Mouse (Mus musculus) hindbrain, embryonic 10.5 days (tissue): ENCODE measurements around the gene Alox12b. TPM values are rescaled to one million over a fixed set of nuclear protein-coding genes. Genes with fewer than 3 reads are reported as not detected.

Source experiments
- DNase-seq: peaks from one replicate; pipeline ENCODE4 v3.0.0-alpha.2; 2017; ENCODE audit warnings: low spot score
- H3K27ac ChIP-seq: fragments of 300-500 bp; sonication (generic); 2 replicates; pipeline ENCODE4 v1.5.1; 2016; ENCODE audit warnings: mild to moderate bottlenecking, moderate library complexity
- H3K27me3 ChIP-seq: fragments of 300-500 bp; sonication (generic); 2 replicates; pipeline ENCODE4 v1.6.1; 2016; ENCODE audit warnings: mild to moderate bottlenecking; ENCODE audit not compliant: poor library complexity, insufficient read depth, severe bottlenecking
- H3K36me3 ChIP-seq: fragments of 300-500 bp; sonication (generic); 2 replicates; pipeline ENCODE4 v1.6.1; 2016; ENCODE audit warnings: mild to moderate bottlenecking, moderate library complexity
- H3K4me1 ChIP-seq: fragments of 300-500 bp; sonication (generic); replicated peaks from 2 replicates; pipeline ENCODE4 v1.6.1; 2016; ENCODE audit warnings: mild to moderate bottlenecking
- H3K4me3 ChIP-seq: fragments of 300-500 bp; sonication (generic); 2 replicates; pipeline ENCODE4 v1.5.1; 2016; ENCODE audit warnings: mild to moderate bottlenecking, moderate library complexity
- H3K9me3 ChIP-seq: fragments of 300-500 bp; sonication (generic); 2 replicates; pipeline ENCODE4 v1.6.1; 2016; ENCODE audit warnings: mild to moderate bottlenecking, moderate library complexity
- WGBS: fragments of 180-500 bp; shearing (Covaris S2); methylation state at CpG from one replicate; pipeline ENCODE4 v1.1.7; 2016; 5-methylcytosine and 5-hydroxymethylcytosine counted together
- polyA plus RNA-seq: library from polyadenylated mRNA; unstranded; fragments of >200 nt; fragmentation: Nextera tagmentation; extraction: Ambion mirVana; gene quantifications from 2 replicates; pipeline ENCODE4 v1.2.1, GENCODE M21; 2016

The Alox12b gene
- polyA plus RNA-seq, 1 experiment from 2014 or later = not detected

DNA sequence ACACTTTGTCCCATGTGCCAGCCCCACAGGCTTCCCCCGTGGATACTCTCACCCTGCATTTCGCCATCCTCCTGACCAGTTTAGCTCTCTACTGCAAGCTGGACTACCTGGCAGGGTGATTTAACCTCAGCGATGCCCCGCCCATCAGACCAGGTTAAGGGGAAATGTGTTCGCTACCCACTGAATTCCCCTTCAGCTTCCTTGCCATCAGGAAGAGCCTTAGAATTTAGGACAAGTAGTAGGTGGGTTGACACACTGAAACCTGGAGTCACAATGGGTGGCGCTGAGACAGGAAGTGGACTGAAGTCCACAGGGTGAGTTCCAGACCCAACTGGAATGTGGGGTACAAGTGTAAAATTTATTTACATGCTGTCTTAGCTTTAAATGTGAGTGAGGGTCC is 41.0 kb downstream of the Alox12b start, which contains the start of gene Alox8:
Gene Alox8, minus strand, starts transcription at position 101 of the 400 bp plus-strand sequence.
- WGBS = 30% methylated on average over 6 of the region's 6 CpGs
- Histone ChIP-seq H3K4me1 (peaks cover 11% of the 10 kb centered on the region), H3K9me3 (no peaks in the 10 kb centered on the region), H3K36me3 (no peaks in the 10 kb centered on the region), H3K27me3 (peaks cover 47% of the 10 kb centered on the region), H3K27ac (no peak within 1 kb of the TSS), H3K4me3 (peak within 1 kb of the TSS; percentile 38)
- no peak for DNase-seq

DNA sequence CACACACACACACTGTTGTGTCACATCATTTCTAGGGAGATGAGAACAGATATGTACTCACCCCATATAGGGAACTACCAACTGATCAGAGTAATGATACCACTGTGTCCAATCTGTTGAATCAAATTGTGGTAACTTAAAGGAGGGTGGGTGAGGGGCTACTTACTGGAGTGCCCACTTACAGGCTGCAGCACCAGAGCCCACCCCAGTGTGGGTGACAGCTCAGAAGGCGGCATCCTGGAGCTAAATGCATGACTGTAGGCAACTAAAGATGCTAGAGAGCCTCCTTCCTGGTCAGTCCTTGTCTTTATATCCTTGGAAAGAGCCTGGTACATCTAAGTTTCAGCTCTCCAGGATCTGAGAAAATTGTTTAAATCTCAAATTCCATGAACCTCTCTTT is 42.5 kb downstream of the Alox12b start:
- no peak for DNase-seq
- Histone ChIP-seq H3K9me3 (no peaks in the 10 kb centered on the region), H3K4me1 (peaks cover 11% of the 10 kb centered on the region), H3K27ac (no peak overlapping the region), H3K27me3 (peaks cover 47% of the 10 kb centered on the region), H3K4me3 (no peak overlapping the region), H3K36me3 (no peaks in the 10 kb centered on the region)
- 79% methylated on average over 1 of the region's 1 CpGs for WGBS

DNA sequence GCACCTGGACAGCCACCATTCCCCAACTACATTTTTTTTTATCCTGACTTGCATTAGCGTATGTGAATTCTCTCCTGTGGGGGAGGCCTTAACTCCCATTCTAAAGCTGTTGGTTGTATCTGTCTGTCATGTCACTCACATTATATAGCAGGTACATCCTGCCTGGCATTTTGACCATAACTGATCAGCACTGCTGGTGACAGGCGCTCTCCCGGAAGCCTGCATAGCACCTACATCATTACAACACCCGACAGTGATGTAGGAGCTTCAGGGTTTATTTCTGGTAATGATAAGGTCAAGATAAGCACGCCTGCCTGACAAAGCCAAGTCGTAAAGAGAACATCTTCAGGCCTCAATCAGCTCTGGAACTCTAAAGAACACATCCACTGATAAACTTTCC is 43.4 kb downstream of the Alox12b start:
- DNase-seq = no peak
- no peaks in the 10 kb centered on the region for H3K36me3 ChIP-seq
- no peak overlapping the region for H3K4me3 ChIP-seq
- peaks cover 11% of the 10 kb centered on the region for H3K4me1 ChIP-seq
- 79% methylated on average over 6 of the region's 6 CpGs for WGBS
- peaks cover 44% of the 10 kb centered on the region for H3K27me3 ChIP-seq
- no peaks in the 10 kb centered on the region for H3K9me3 ChIP-seq
- H3K27ac ChIP-seq = no peak overlapping the region

DNA sequence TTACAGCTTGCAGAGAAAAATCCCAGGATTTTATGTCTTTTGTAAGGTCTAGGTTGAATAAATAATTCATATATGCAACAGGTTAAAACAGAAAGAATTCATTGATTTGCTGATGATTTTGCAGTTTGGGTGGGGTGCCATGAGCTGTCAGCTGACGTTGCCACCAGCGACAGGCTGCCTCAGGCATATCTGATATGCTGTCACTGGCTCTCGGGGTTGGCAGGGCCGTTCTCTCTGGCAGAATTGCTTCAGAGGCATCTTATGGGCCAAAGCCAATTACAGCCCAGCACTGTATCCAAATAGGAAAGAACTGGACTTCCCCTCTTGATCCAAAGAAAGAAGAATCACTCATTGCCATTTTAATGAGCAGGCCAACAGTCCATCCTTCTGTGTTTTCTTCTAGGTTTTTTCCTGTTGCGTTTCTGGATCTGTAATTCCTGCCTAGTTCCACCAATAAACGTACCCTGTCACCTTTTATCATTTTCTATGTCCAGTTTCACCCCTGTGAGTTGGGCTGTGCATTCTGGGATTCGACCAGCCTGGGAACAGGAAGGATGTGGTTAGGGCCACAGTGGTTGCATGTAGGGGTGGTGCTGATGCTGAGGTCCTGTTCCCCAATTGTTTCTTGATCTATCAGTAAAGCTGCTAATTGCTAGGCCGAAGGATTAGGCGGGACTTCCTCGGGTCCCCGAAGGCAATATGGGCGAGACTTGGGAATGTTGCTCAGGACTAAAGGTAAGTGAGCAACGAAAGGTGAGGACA is 45.9 kb downstream of the Alox12b start:
- Histone ChIP-seq H3K27ac (no peak overlapping the region), H3K4me3 (no peak overlapping the region), H3K36me3 (no peaks in the 10 kb centered on the region), H3K4me1 (peaks cover 2% of the 10 kb centered on the region), H3K27me3 (peaks cover 20% of the 10 kb centered on the region), H3K9me3 (no peaks in the 10 kb centered on the region)
- DNase-seq = no peak
- 86% methylated on average over 13 of the region's 13 CpGs for WGBS

DNA sequence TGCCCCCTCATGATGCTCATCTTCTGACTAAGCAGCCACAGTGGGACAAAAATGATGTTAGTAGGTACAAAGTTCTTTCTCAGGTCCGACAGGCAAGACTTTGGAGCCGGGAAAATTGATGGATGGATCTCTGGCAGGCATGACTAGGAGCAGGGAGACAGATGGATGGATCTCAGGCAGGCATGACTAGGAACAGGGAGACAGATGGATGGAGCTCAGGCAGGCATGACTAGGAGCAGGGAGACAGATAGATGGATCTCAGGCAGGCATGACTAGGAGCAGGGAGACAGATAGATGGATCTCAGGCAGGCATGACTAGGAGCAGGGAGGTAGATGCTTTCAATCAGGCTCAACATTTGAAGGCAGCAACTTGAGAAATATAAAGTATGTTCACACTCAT is 54.6 kb downstream of the Alox12b start:
- WGBS = 55% methylated on average over 2 of the region's 2 CpGs
- peak; percentile 19 for DNase-seq
- H3K4me3 ChIP-seq = peak overlapping the region; percentile 29

DNA sequence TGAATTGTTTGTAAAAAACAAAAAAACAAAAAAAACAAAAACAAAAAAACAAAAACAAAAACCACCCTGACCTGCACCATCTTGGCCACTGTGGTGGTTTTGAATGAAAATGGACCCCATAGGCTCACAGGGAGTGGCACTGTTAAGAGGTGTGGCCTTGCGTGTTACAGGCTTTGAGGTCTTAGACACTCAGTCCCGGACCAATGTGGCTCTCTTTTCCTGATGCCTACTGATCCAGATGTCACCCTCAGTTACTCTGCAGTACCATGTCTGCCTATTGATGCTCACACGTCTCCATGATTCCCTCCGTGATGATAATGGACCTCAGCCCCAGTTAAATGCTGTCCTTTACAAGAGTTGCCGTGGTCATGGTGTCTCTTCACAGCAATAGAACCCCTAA is 60.6 kb downstream of the Alox12b start:
- H3K4me1 ChIP-seq = no peaks in the 10 kb centered on the region
- 87% methylated on average over 5 of the region's 5 CpGs for WGBS
- H3K27ac ChIP-seq = no peak overlapping the region
- H3K9me3 ChIP-seq = no peaks in the 10 kb centered on the region
- H3K4me3 ChIP-seq = no peak overlapping the region
- H3K36me3 ChIP-seq = no peaks in the 10 kb centered on the region
- DNase-seq = no peak
- no peaks in the 10 kb centered on the region for H3K27me3 ChIP-seq

More for the DNA sequence above, 54.6 kb downstream of the Alox12b start:
- H3K27ac ChIP-seq = no peak overlapping the region
- no peaks in the 10 kb centered on the region for H3K36me3 ChIP-seq
- no peaks in the 10 kb centered on the region for H3K27me3 ChIP-seq
- H3K9me3 ChIP-seq = no peaks in the 10 kb centered on the region
- no peaks in the 10 kb centered on the region for H3K4me1 ChIP-seq

DNA sequence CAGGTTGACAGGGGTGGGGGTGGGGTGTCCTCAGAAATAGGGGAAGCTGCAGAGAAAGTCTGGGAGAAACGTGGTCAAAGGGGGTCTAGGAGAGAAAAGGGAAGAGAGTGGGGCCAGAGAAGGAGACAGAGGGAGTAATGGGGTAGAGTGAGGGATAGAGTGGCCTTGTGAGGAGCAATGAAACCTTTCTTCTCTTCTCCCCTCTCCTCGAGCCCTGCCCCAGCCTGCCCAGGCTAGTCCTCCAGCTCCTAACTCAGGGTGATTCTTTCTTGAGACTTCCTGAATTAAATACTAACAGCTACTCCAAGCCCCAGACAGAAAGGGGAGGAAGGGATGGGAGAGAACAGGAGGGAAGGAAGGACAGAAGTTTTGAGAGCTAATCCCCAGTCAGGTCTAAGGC is 61.9 kb downstream of the Alox12b start:
- no peaks in the 10 kb centered on the region for H3K9me3 ChIP-seq
- no peak overlapping the region for H3K4me3 ChIP-seq
- no peaks in the 10 kb centered on the region for H3K36me3 ChIP-seq
- 63% methylated on average over 2 of the region's 2 CpGs for WGBS
- H3K27ac ChIP-seq = no peak overlapping the region
- H3K27me3 ChIP-seq = no peaks in the 10 kb centered on the region
- H3K4me1 ChIP-seq = no peaks in the 10 kb centered on the region
- DNase-seq = no peak

Other genes starting within 250 kb of the Alox12b start
- not detected in 2 replicates for gene Odf4, start 229.9 kb upstream of the Alox12b start, polyA plus RNA-seq
- 7.9 and 8.6 TPM in 2 replicates for gene Arhgef15, start 199.5 kb upstream of the Alox12b start, polyA plus RNA-seq
- 2.0 and 2.5 TPM in 2 replicates for gene Slc25a35, start 188.9 kb upstream of the Alox12b start, polyA plus RNA-seq
- gene Rangrf, start 181.8 kb upstream of the Alox12b start, polyA plus RNA-seq = 69.7 and 78.1 TPM in 2 replicates
- gene Pfas, start 148.5 kb upstream of the Alox12b start, polyA plus RNA-seq = 40.6 and 57.3 TPM in 2 replicates
- 89.8 and 90.9 TPM in 2 replicates for gene Ctc1, start 141.1 kb upstream of the Alox12b start, polyA plus RNA-seq
- 184 and 228 TPM in 2 replicates for gene Aurkb, start 111.3 kb upstream of the Alox12b start, polyA plus RNA-seq
- 8.5 and 12.6 TPM in 2 replicates for gene Borcs6, start 97.3 kb upstream of the Alox12b start, polyA plus RNA-seq
- gene Tmem107, start 86.2 kb upstream of the Alox12b start, polyA plus RNA-seq = 56.6 and 57.6 TPM in 2 replicates
- 67.1 and 108 TPM in 2 replicates for gene Vamp2, start 68.5 kb upstream of the Alox12b start, polyA plus RNA-seq
- 7.8 and 9.8 TPM in 2 replicates for gene Per1, start 61.8 kb upstream of the Alox12b start, polyA plus RNA-seq
- gene Hes7, start 36.6 kb upstream of the Alox12b start, polyA plus RNA-seq = 0.14 and 0.48 TPM in 2 replicates
- gene 9130213A22Rik, start 34.4 kb upstream of the Alox12b start, polyA plus RNA-seq = 0.13 TPM in 1 of 2 replicates, not detected in the other
- gene Aloxe3, start 31.1 kb upstream of the Alox12b start, polyA plus RNA-seq = 0.22 TPM in 1 of 2 replicates, not detected in the other
- gene Alox8, start 40.9 kb downstream of the Alox12b start, polyA plus RNA-seq = 0.10 TPM in 1 of 2 replicates, not detected in the other
- 0.06 and 0.09 TPM in 2 replicates for gene Gucy2e, start 80.0 kb downstream of the Alox12b start, polyA plus RNA-seq
- 34.2 and 36.7 TPM in 2 replicates for gene Cntrob, start 166.8 kb downstream of the Alox12b start, polyA plus RNA-seq
- gene Trappc1, start 167.0 kb downstream of the Alox12b start, polyA plus RNA-seq = 189 and 208 TPM in 2 replicates
- 1.2 and 2.7 TPM in 2 replicates for gene Kcnab3, start 169.3 kb downstream of the Alox12b start, polyA plus RNA-seq
- 18.0 and 19.9 TPM in 2 replicates for gene Rnf227, start 183.5 kb downstream of the Alox12b start, polyA plus RNA-seq
- gene Chd3, start 212.4 kb downstream of the Alox12b start, polyA plus RNA-seq = 45.1 and 46.9 TPM in 2 replicates
- gene Naa38, start 238.5 kb downstream of the Alox12b start, polyA plus RNA-seq = 148 and 159 TPM in 2 replicates
- gene Cyb5d1, start 238.6 kb downstream of the Alox12b start, polyA plus RNA-seq = 47.2 and 51.7 TPM in 2 replicates
- 22.1 and 22.2 TPM in 2 replicates for gene Tmem88, start 241.2 kb downstream of the Alox12b start, polyA plus RNA-seq